Mouse (Mus musculus) adrenal gland, postnatal 25 days (tissue): ENCODE measurements at regions not wholly inside any gene's neighbourhood (a gene's known extent, or its start where the extent isn't known, plus 50 kb on each side); places are given as distances from the start of the nearest gene placed in this dataset.
"Not testable (repeated sequence)": the region's sequence is repeated elsewhere in the genome, so short reads cannot be mapped to it uniquely, and the experiment has no call there.

Source experiments
- DNase-seq: peaks from one replicate; pipeline ENCODE4 v3.0.0; 2021; ENCODE audit warnings: mixed read lengths

DNA sequence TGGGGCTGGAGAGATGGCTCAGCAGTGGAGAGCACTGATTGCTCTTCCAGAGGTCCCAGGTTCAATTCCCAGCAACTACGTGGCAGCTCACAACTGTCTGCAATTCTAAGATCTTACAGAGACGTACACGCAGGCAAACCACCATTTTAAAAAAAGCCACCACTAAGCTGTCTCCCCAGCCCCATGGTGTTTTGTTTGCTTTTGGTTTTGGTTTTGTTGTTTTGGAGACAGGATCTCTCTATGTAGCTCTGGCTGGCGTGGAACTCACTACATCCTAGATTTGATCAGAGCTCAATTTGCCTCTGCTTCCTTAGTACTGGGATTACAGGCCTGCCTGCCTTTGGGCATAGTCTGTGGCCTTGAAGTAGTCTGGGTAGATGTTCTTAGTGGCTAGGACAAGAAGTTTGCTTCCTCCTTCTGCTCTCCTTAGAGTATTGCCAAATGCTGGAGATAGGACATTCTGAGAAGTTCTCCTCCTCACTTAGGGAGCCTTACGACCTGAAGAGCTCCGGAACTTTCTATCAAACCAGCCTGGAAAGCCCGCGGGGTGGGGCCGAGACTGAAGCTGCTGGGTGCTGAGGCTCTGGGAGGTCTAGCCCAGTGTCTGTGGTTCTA, 495.4 kb upstream of the Chrm3 start:
- DNase-seq, result not testable (repeated sequence)

DNA sequence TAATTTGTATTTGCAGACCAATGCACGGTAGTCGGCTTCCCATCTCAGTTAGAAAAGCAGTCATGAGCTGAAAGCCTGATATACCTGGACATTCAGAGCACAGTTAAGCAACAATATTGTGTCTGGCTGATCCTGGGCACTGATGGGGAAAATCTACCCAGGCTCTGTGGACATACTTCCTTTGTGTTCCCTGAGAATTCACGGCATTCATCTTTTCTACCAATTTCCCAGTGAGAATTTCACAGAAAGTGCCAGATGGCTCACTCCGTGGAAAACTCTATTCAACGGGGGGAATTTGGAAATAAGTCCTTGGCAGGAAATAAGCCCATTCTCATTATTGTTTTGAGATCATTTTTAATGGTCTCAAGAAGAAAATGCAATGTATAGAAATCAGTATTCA, 484.6 kb upstream of the Chrm3 start:
- DNase-seq, result no peak

DNA sequence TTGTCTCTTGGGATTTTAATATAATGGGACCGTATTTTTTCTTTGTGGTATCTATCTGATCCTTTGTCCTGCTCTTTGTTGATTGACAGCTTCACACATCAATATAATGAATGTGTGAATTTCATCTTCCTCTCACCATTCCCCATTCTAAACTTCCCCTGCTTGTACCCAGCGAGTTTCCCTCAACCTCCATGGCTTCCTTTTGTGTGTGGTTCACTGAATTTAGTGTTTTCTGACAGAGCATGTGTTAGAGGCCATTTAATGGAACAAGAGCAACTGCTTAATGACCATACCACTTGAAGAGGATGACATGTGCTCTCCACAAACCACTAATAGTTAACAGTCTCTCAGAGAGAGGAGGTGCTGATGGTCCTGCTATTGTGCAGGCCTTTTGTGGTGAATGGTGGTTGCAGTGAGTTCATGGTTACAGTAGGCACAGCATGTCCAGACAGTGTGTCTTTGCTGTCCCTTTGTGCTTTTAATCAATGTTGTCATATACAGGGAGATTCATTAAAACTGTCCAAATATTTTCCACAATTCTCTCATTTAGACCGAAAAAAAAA, 438.8 kb upstream of the Chrm3 start:
- no peak for DNase-seq
